Comparison of ENCODE assay signal across 10 mouse cellular contexts in the genomic region with DNA sequence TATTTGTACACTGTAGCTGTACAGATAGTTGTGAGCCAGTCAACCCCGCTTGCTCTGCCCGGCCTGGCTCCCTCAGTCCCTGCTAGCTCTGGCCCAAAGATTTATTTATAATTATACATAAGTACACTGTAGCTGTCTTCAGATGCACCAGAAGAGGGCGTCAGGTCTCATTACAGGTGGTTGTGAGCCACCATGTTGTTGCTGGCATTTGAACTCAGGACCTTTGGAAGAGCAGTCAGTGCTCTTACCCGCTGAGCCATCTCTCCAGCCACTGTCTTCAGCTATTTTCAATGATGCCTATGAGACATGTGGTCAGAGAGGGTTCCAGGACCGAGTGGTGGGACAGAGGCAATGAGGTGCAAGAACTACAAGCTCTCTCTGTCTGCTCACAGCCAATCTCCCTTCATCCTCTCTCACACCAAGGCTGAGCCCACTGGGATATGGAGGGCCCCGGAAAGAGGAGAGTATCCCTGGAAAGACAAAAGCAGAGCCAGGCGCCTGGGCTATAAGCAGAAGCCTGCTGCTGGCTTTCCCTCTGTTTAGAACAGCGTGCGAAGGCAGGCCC. TPM values are rescaled to one million over a fixed set of nuclear protein-coding genes. Genes with fewer than 3 reads are reported as not detected.
DNase-seq lines count a peak whose midpoint lies in the region; ATAC-seq and TF ChIP-seq lines count a peak whose summit lies in the region.
"Not testable (repeated sequence)": the region's sequence is repeated elsewhere in the genome, so short reads cannot be mapped to it uniquely, and the experiment has no call there.
"Had no signal": no experiment of that assay in that cellular context is flagged by ENCODE, and none has a peak within 500 bp of the region (broad histone marks: within the 10 kb centered on the region; RNA-seq: fewer than 3 reads in every experiment).

No protein-coding gene starts in this region.

- TF ChIP-seq EP300 in stomach, postnatal 0 days (optimal IDR thresholded peaks at IDR 0.05) = not testable (repeated sequence)

- H3K4me3 ChIP-seq in E14TG2a.4 (replicated peaks; ENCODE audit: low read length) = peak overlapping the region; percentile 66; the same call in 1 of the 2 replicates
- H3K4me3 ChIP-seq in embryonic fibroblast, embryonic 13.5 days (ENCODE audit: insufficient read depth, low read length); gastrocnemius, adult 2 months; heart, embryonic 16.5 days (ENCODE audit: low read length); kidney, adult 2 months (ENCODE audit: insufficient read depth, low read depth, low read length); lung, embryonic 15.5 days; neural tube, embryonic 11.5 days (ENCODE audit: low read depth, low read length); stomach, postnatal 0 days (ENCODE audit: low read depth, low read length): not testable (repeated sequence)

- peaks cover 12% of the 10 kb centered on the region for H3K27me3 ChIP-seq in E14TG2a.4 (ENCODE audit: insufficient read depth, low read length)
- not testable (repeated sequence) for H3K27me3 ChIP-seq in heart, embryonic 16.5 days (ENCODE audit: control insufficient read depth, insufficient read depth, low read length); kidney, adult 2 months (replicated peaks; ENCODE audit: control insufficient read depth, insufficient read depth, low read length); lung, embryonic 15.5 days; neural tube, embryonic 11.5 days (ENCODE audit: control insufficient read depth, insufficient read depth, low read length); stomach, postnatal 0 days (ENCODE audit: control insufficient read depth, insufficient read depth, low read length)

- not testable (repeated sequence) for TF ChIP-seq CTCF in E14TG2a.4 (conservative IDR thresholded peaks at IDR 0.05; ENCODE audit: low read length); embryonic fibroblast, embryonic 13.5 days (IDR thresholded peaks at IDR 0.05; ENCODE audit: borderline replicate concordance, insufficient read depth, low read length); gastrocnemius, adult 2 months (IDR thresholded peaks at IDR 0.05); kidney, adult 2 months (conservative IDR thresholded peaks at IDR 0.05; ENCODE audit: insufficient read depth, insufficient read length, low read depth, low read length)
- peak; percentile 17; the same call in 1 of the 2 replicates for TF ChIP-seq CTCF in stomach, postnatal 0 days (IDR thresholded peaks at IDR 0.05; ENCODE audit: low read depth)

- intact Hi-C loops in gastrocnemius, adult 2 months (cut with DNase I) = not testable (repeated sequence)

- peak overlapping the region; percentile 34 for H3K27ac ChIP-seq in embryonic fibroblast, embryonic 13.5 days (ENCODE audit: insufficient read depth, low read length)
- H3K27ac ChIP-seq in gastrocnemius, adult 2 months = peak overlapping the region; percentile 75
- peak overlapping the region; percentile 14; the same call in 1 of the 2 replicates for H3K27ac ChIP-seq in heart, embryonic 16.5 days (ENCODE audit: low read length)
- 0 out of 2 replicates have a peak overlapping the region, but pooled peaks have one; percentile 9 for H3K27ac ChIP-seq in kidney, adult 2 months (ENCODE audit: insufficient read depth, low read depth, low read length)
- 0 out of 2 replicates have a peak overlapping the region, but pooled peaks have one; percentile 35 for H3K27ac ChIP-seq in lung, embryonic 15.5 days
- 0 out of 2 replicates have a peak overlapping the region, but pooled peaks have one; percentile 27 for H3K27ac ChIP-seq in neural tube, embryonic 11.5 days (ENCODE audit: low read depth, low read length)
- H3K27ac ChIP-seq in stomach, postnatal 0 days (replicated peaks) = peak overlapping the region; percentile 65

- H3K9ac ChIP-seq in heart, embryonic 16.5 days (ENCODE audit: low read length) = peak overlapping the region; percentile 38; the same call in 1 of the 2 replicates
- not testable (repeated sequence) for H3K9ac ChIP-seq in lung, embryonic 15.5 days; neural tube, embryonic 11.5 days (ENCODE audit: low read length)
- H3K9ac ChIP-seq in stomach, postnatal 0 days (ENCODE audit: low read length) = peak overlapping the region; percentile 45; the same call in 1 of the 2 replicates

- not testable (repeated sequence) for H3K4me2 ChIP-seq in heart, embryonic 16.5 days (ENCODE audit: low read depth, low read length); lung, embryonic 15.5 days; neural tube, embryonic 11.5 days (ENCODE audit: low read depth); stomach, postnatal 0 days (replicated peaks; ENCODE audit: low read depth)

- H3K36me3 ChIP-seq in E14TG2a.4 (ENCODE audit: insufficient read depth, low read length); heart, embryonic 16.5 days (ENCODE audit: control insufficient read depth, insufficient read depth); kidney, adult 2 months (ENCODE audit: control insufficient read depth, insufficient read depth, low read length); lung, embryonic 15.5 days; neural tube, embryonic 11.5 days (ENCODE audit: control insufficient read depth, insufficient read depth, low read length); stomach, postnatal 0 days (ENCODE audit: control insufficient read depth, insufficient read depth, low read length): not testable (repeated sequence)

- not testable (repeated sequence) for TF ChIP-seq POLR2A in embryonic fibroblast, embryonic 13.5 days (IDR thresholded peaks at IDR 0.05; ENCODE audit: low read depth, low read length); kidney, adult 2 months (IDR thresholded peaks at IDR 0.05; ENCODE audit: low read depth, low read length)

- not testable (repeated sequence) for DNase-seq in gastrocnemius, adult 2 months; kidney, adult 2 months; stomach, postnatal 0 days (ENCODE audit: low spot score)
- DNase-seq in neural tube, embryonic 11.5 days (ENCODE audit: low spot score) = peak; percentile 9

- H3K9me3 ChIP-seq in E14TG2a.4 (ENCODE audit: low read length); heart, embryonic 16.5 days (replicated peaks; ENCODE audit: control insufficient read depth, low read length); lung, embryonic 15.5 days; neural tube, embryonic 11.5 days (ENCODE audit: control insufficient read depth, low read length); stomach, postnatal 0 days (ENCODE audit: control insufficient read depth, low read length): not testable (repeated sequence)

- H3K4me1 ChIP-seq in E14TG2a.4 (replicated peaks; ENCODE audit: low read depth, low read length) = peaks cover 50% of the 10 kb centered on the region
- H3K4me1 ChIP-seq in embryonic fibroblast, embryonic 13.5 days (ENCODE audit: control insufficient read depth, insufficient read depth, low read length) = peaks cover 12% of the 10 kb centered on the region; the same call in 1 of the 2 replicates
- peaks cover 21% of the 10 kb centered on the region for H3K4me1 ChIP-seq in heart, embryonic 16.5 days (ENCODE audit: control insufficient read depth, insufficient read depth, low read length)
- H3K4me1 ChIP-seq in kidney, adult 2 months (ENCODE audit: control insufficient read depth, insufficient read depth, low read length); neural tube, embryonic 11.5 days (ENCODE audit: control insufficient read depth, insufficient read depth, low read length); stomach, postnatal 0 days (replicated peaks; ENCODE audit: control insufficient read depth, insufficient read depth): not testable (repeated sequence)
- peaks cover 38% of the 10 kb centered on the region for H3K4me1 ChIP-seq in lung, embryonic 15.5 days

- 58% methylated on average over 9 of the region's 9 CpGs for WGBS in heart, embryonic 16.5 days
- 86% methylated on average over 9 of the region's 9 CpGs for WGBS in kidney, adult 2 months
- WGBS in lung, embryonic 15.5 days = 71% methylated on average over 9 of the region's 9 CpGs
- 78% methylated on average over 9 of the region's 9 CpGs for WGBS in neural tube, embryonic 11.5 days
- 62% methylated on average over 9 of the region's 9 CpGs for WGBS in stomach, postnatal 0 days

- not testable (repeated sequence) for ATAC-seq in heart, embryonic 16.5 days (replicated peaks; ENCODE audit: extremely low read depth, insufficient read depth, low FRiP score); lung, embryonic 15.5 days (ENCODE audit: borderline replicate concordance, extremely low read depth, low FRiP score, low TSS enrichment); neural tube, embryonic 11.5 days (ENCODE audit: insufficient read depth, low FRiP score, low TSS enrichment); stomach, postnatal 0 days (ENCODE audit: low FRiP score, low TSS enrichment)

RNA-seq across cellular contexts. Expression of gene Zcchc14, which starts 15.3 kb away (rescaled TPM):
- 55.5 and 64.8 TPM in 2 replicates for polyA plus RNA-seq in embryonic fibroblast, embryonic 13.5 days (2011; ENCODE audit: insufficient read length, low read depth, missing spikeins)
- 10 to 100 TPM; 18.8 to 22.3 TPM for total RNA-seq in gastrocnemius, adult 2 months (2021)
- 7.9 and 8.5 TPM in 2 replicates for polyA plus RNA-seq in heart, embryonic 16.5 days (2015; fragmentation: Nextera tagmentation; extraction: Ambion mirVana)
- 31.4 and 37.0 TPM in 2 replicates for polyA plus RNA-seq in kidney, adult 2 months (2012; rRNA removed)
- polyA plus RNA-seq in lung, embryonic 15.5 days (2015; fragmentation: Nextera tagmentation; extraction: Ambion mirVana) = 13.5 and 14.2 TPM in 2 replicates
- polyA plus RNA-seq in neural tube, embryonic 11.5 days (2014; fragmentation: Nextera tagmentation; extraction: Ambion mirVana) = 21.3 and 23.3 TPM in 2 replicates
- polyA plus RNA-seq in stomach, postnatal 0 days (2015; fragmentation: Nextera tagmentation; extraction: Ambion mirVana) = 4.5 and 5.1 TPM in 2 replicates
- total RNA-seq: monocyte, adult 5-6 weeks had no signal
- polyA plus RNA-seq: G1E had no signal

Comparison
In these comparisons a context has a peak if more than half of its experiments do, and no peak if none do; other contexts are left out.
1. H3K27ac ChIP-seq: peak in every context shown above with its lines; median percentile 75 in gastrocnemius, adult 2 months; 65 in stomach, postnatal 0 days; 35 in lung, embryonic 15.5 days; 34 in embryonic fibroblast, embryonic 13.5 days; 27 in neural tube, embryonic 11.5 days; 14 in heart, embryonic 16.5 days; 9 in kidney, adult 2 months.